Mouse (Mus musculus): Measurements from ENCODE around the gene Csnk1g1. TPM values are rescaled to one million over a fixed set of nuclear protein-coding genes. Genes with fewer than 3 reads are reported as not detected.

The Csnk1g1 gene
- polyA plus RNA-seq, 1 experiment from 2014 or later: 26.0 TPM

GRCm38 (mm10) chr9:66053620-66054019, 144.9 kb downstream of the Csnk1g1 start:
- no peak for ATAC-seq (ENCODE audit: low FRiP score)
- no peak for DNase-seq (ENCODE audit: low spot score)
- WGBS: 32% methylated on average over 1 of the region's 1 CpGs
- Histone ChIP-seq H3K4me2 (replicated peaks; ENCODE audit: low read depth, low read length) (no peak overlapping the region), H3K9me3 (ENCODE audit: control insufficient read depth, low read length) (no peaks in the 10 kb centered on the region), H3K27me3 (ENCODE audit: control insufficient read depth, insufficient read depth, low read length) (no peaks in the 10 kb centered on the region), H3K36me3 (ENCODE audit: control insufficient read depth, insufficient read depth, low read length) (no peaks in the 10 kb centered on the region), H3K4me3 (ENCODE audit: low read depth, low read length) (no peak overlapping the region), H3K9ac (ENCODE audit: low read depth, low read length) (no peak overlapping the region), H3K27ac (ENCODE audit: low read depth, low read length) (no peak overlapping the region), H3K4me1 (replicated peaks; ENCODE audit: control insufficient read depth, insufficient read depth, low read length) (no peaks in the 10 kb centered on the region)

- no peaks in the 10 kb centered on the region for H3K9me3 ChIP-seq (ENCODE audit: control insufficient read depth, low read length)
- ATAC-seq (ENCODE audit: low FRiP score): peak; percentile 96
- H3K36me3 ChIP-seq (ENCODE audit: control insufficient read depth, insufficient read depth, low read length): peaks cover 11% of the 10 kb centered on the region
- DNase-seq (ENCODE audit: low spot score): peak; percentile 98
- WGBS: 1% methylated on average over 50 of the region's 51 CpGs
- H3K4me1 ChIP-seq (replicated peaks; ENCODE audit: control insufficient read depth, insufficient read depth, low read length): peaks cover 4% of the 10 kb centered on the region; the same call in 1 of the 2 replicates
- H3K4me3 ChIP-seq (ENCODE audit: low read depth, low read length): peak within 1 kb of the TSS; percentile 80
- H3K27ac ChIP-seq (ENCODE audit: low read depth, low read length): peak within 1 kb of the TSS; percentile 67; the same call in 1 of the 2 replicates
- H3K9ac ChIP-seq (ENCODE audit: low read depth, low read length): peak within 1 kb of the TSS; percentile 90
- H3K4me2 ChIP-seq (replicated peaks; ENCODE audit: low read depth, low read length): peak within 1 kb of the TSS; percentile 61
- H3K27me3 ChIP-seq (ENCODE audit: control insufficient read depth, insufficient read depth, low read length): no peaks in the 10 kb centered on the region
These were observed 151.0 kb downstream of the Csnk1g1 start, which contains the start of gene Ppib for GRCm38 (mm10) chr9:66059583-66060307. Gene Ppib, plus strand, starts transcription at chr9:66060222.

- peaks cover 12% of the 10 kb centered on the region for H3K36me3 ChIP-seq (ENCODE audit: control insufficient read depth, insufficient read depth, low read length)
- under 1% methylated on average over 19 of the region's 20 CpGs for WGBS
- DNase-seq (ENCODE audit: low spot score): no peak
- H3K4me3 ChIP-seq (ENCODE audit: low read depth, low read length): peak overlapping the region; percentile 80
- peaks cover 4% of the 10 kb centered on the region; the same call in 1 of the 2 replicates for H3K4me1 ChIP-seq (replicated peaks; ENCODE audit: control insufficient read depth, insufficient read depth, low read length)
- ATAC-seq (ENCODE audit: low FRiP score): peak; percentile 73
- no peaks in the 10 kb centered on the region for H3K9me3 ChIP-seq (ENCODE audit: control insufficient read depth, low read length)
- peak overlapping the region; percentile 67; the same call in 1 of the 2 replicates for H3K27ac ChIP-seq (ENCODE audit: low read depth, low read length)
- H3K4me2 ChIP-seq (replicated peaks; ENCODE audit: low read depth, low read length): peak overlapping the region; percentile 61
- H3K27me3 ChIP-seq (ENCODE audit: control insufficient read depth, insufficient read depth, low read length): no peaks in the 10 kb centered on the region
- H3K9ac ChIP-seq (ENCODE audit: low read depth, low read length): peak overlapping the region; percentile 90
These were observed 151.6 kb downstream of the Csnk1g1 start for GRCm38 (mm10) chr9:66060308-66060647.

GRCm38 (mm10) chr9:66060986-66061385, 152.3 kb downstream of the Csnk1g1 start:
- DNase-seq (ENCODE audit: low spot score) (peak; percentile 30), ATAC-seq (ENCODE audit: low FRiP score) (no peak)
- peaks cover 15% of the 10 kb centered on the region for H3K36me3 ChIP-seq (ENCODE audit: control insufficient read depth, insufficient read depth, low read length)
- H3K27me3 ChIP-seq (ENCODE audit: control insufficient read depth, insufficient read depth, low read length): no peaks in the 10 kb centered on the region
- WGBS: 41% methylated on average over 4 of the region's 4 CpGs
- H3K9ac ChIP-seq (ENCODE audit: low read depth, low read length): peak overlapping the region; percentile 90
- no peaks in the 10 kb centered on the region for H3K9me3 ChIP-seq (ENCODE audit: control insufficient read depth, low read length)
- H3K27ac ChIP-seq (ENCODE audit: low read depth, low read length): peak overlapping the region; percentile 67; the same call in 1 of the 2 replicates
- peak overlapping the region; percentile 80 for H3K4me3 ChIP-seq (ENCODE audit: low read depth, low read length)
- H3K4me2 ChIP-seq (replicated peaks; ENCODE audit: low read depth, low read length): peak overlapping the region; percentile 61
- H3K4me1 ChIP-seq (replicated peaks; ENCODE audit: control insufficient read depth, insufficient read depth, low read length): peaks cover 4% of the 10 kb centered on the region; the same call in 1 of the 2 replicates

- 92% methylated on average over 3 of the region's 3 CpGs for WGBS
- Histone ChIP-seq H3K36me3 (ENCODE audit: control insufficient read depth, insufficient read depth, low read length) (peaks cover 15% of the 10 kb centered on the region), H3K9ac (ENCODE audit: low read depth, low read length) (no peak overlapping the region), H3K4me3 (ENCODE audit: low read depth, low read length) (peak overlapping the region; percentile 4; the same call in 1 of the 2 replicates), H3K27me3 (ENCODE audit: control insufficient read depth, insufficient read depth, low read length) (no peaks in the 10 kb centered on the region), H3K4me2 (replicated peaks; ENCODE audit: low read depth, low read length) (peak overlapping the region; percentile 61; the same call in 1 of the 2 replicates), H3K9me3 (ENCODE audit: control insufficient read depth, low read length) (no peaks in the 10 kb centered on the region), H3K27ac (ENCODE audit: low read depth, low read length) (no peak overlapping the region), H3K4me1 (replicated peaks; ENCODE audit: control insufficient read depth, insufficient read depth, low read length) (peaks cover 4% of the 10 kb centered on the region; the same call in 1 of the 2 replicates)
- DNase-seq (ENCODE audit: low spot score): no peak
- no peak for ATAC-seq (ENCODE audit: low FRiP score)
These were observed 152.9 kb downstream of the Csnk1g1 start for GRCm38 (mm10) chr9:66061656-66062055.

- DNase-seq (ENCODE audit: low spot score) (no peak), ATAC-seq (ENCODE audit: low FRiP score) (no peak)
- peaks cover 15% of the 10 kb centered on the region for H3K36me3 ChIP-seq (ENCODE audit: control insufficient read depth, insufficient read depth, low read length)
- H3K9me3 ChIP-seq (ENCODE audit: control insufficient read depth, low read length): no peaks in the 10 kb centered on the region
- no peak overlapping the region for H3K9ac ChIP-seq (ENCODE audit: low read depth, low read length)
- no peak overlapping the region for H3K4me2 ChIP-seq (replicated peaks; ENCODE audit: low read depth, low read length)
- WGBS: 86% methylated on average over 3 of the region's 3 CpGs
- no peak overlapping the region for H3K27ac ChIP-seq (ENCODE audit: low read depth, low read length)
- H3K4me1 ChIP-seq (replicated peaks; ENCODE audit: control insufficient read depth, insufficient read depth, low read length): peaks cover 4% of the 10 kb centered on the region; the same call in 1 of the 2 replicates
- H3K27me3 ChIP-seq (ENCODE audit: control insufficient read depth, insufficient read depth, low read length): peaks cover 11% of the 10 kb centered on the region
- no peak overlapping the region for H3K4me3 ChIP-seq (ENCODE audit: low read depth, low read length)
These were observed 154.7 kb downstream of the Csnk1g1 start for GRCm38 (mm10) chr9:66063446-66063845.

GRCm38 (mm10) chr9:66064316-66064715, 155.6 kb downstream of the Csnk1g1 start:
- no peak overlapping the region for H3K9ac ChIP-seq (ENCODE audit: low read depth, low read length)
- DNase-seq (ENCODE audit: low spot score) (no peak), ATAC-seq (ENCODE audit: low FRiP score) (no peak)
- peaks cover 20% of the 10 kb centered on the region for H3K27me3 ChIP-seq (ENCODE audit: control insufficient read depth, insufficient read depth, low read length)
- no peaks in the 10 kb centered on the region for H3K9me3 ChIP-seq (ENCODE audit: control insufficient read depth, low read length)
- 98% methylated on average over 11 of the region's 11 CpGs for WGBS
- peaks cover 8% of the 10 kb centered on the region; the same call in 1 of the 2 replicates for H3K4me1 ChIP-seq (replicated peaks; ENCODE audit: control insufficient read depth, insufficient read depth, low read length)
- no peak overlapping the region for H3K27ac ChIP-seq (ENCODE audit: low read depth, low read length)
- H3K4me3 ChIP-seq (ENCODE audit: low read depth, low read length): no peak overlapping the region
- H3K4me2 ChIP-seq (replicated peaks; ENCODE audit: low read depth, low read length): no peak overlapping the region
- peaks cover 15% of the 10 kb centered on the region for H3K36me3 ChIP-seq (ENCODE audit: control insufficient read depth, insufficient read depth, low read length)

GRCm38 (mm10) chr9:66066791-66067190, 158.1 kb downstream of the Csnk1g1 start:
- Histone ChIP-seq H3K9me3 (ENCODE audit: control insufficient read depth, low read length) (no peaks in the 10 kb centered on the region), H3K27me3 (ENCODE audit: control insufficient read depth, insufficient read depth, low read length) (peaks cover 31% of the 10 kb centered on the region), H3K4me2 (replicated peaks; ENCODE audit: low read depth, low read length) (no peak overlapping the region), H3K36me3 (ENCODE audit: control insufficient read depth, insufficient read depth, low read length) (peaks cover 15% of the 10 kb centered on the region), H3K4me3 (ENCODE audit: low read depth, low read length) (no peak overlapping the region), H3K9ac (ENCODE audit: low read depth, low read length) (no peak overlapping the region), H3K27ac (ENCODE audit: low read depth, low read length) (no peak overlapping the region), H3K4me1 (replicated peaks; ENCODE audit: control insufficient read depth, insufficient read depth, low read length) (0 out of 2 replicates have a peak, but pooled peaks cover 4% of the 10 kb centered on the region)
- no peak for ATAC-seq (ENCODE audit: low FRiP score)
- no peak for DNase-seq (ENCODE audit: low spot score)
- 86% methylated on average over 3 of the region's 3 CpGs for WGBS

GRCm38 (mm10) chr9:66067542-66067941, 158.8 kb downstream of the Csnk1g1 start:
- Histone ChIP-seq H3K4me1 (replicated peaks; ENCODE audit: control insufficient read depth, insufficient read depth, low read length) (0 out of 2 replicates have a peak, but pooled peaks cover 4% of the 10 kb centered on the region), H3K4me3 (ENCODE audit: low read depth, low read length) (no peak overlapping the region), H3K36me3 (ENCODE audit: control insufficient read depth, insufficient read depth, low read length) (peaks cover 12% of the 10 kb centered on the region), H3K9me3 (ENCODE audit: control insufficient read depth, low read length) (no peaks in the 10 kb centered on the region), H3K27me3 (ENCODE audit: control insufficient read depth, insufficient read depth, low read length) (peaks cover 31% of the 10 kb centered on the region), H3K27ac (ENCODE audit: low read depth, low read length) (no peak overlapping the region), H3K4me2 (replicated peaks; ENCODE audit: low read depth, low read length) (no peak overlapping the region), H3K9ac (ENCODE audit: low read depth, low read length) (no peak overlapping the region)
- 16% methylated on average over 5 of the region's 5 CpGs for WGBS
- DNase-seq (ENCODE audit: low spot score) (peak; percentile 47), ATAC-seq (ENCODE audit: low FRiP score) (no peak)

Data from hindbrain, embryonic 11.5 days (tissue).